Mouse (Mus musculus) forebrain, embryonic 11.5 days (tissue): ENCODE results near the gene A730071L15Rik. TPM values are rescaled to one million over a fixed set of nuclear protein-coding genes. Genes with fewer than 3 reads are reported as not detected.

Experiments used
- ATAC-seq: fragments of 200-750 bp; cut with Nextera tagmentation; replicated peaks from 2 replicates; pipeline ENCODE4 v1.8.0; 2017; ENCODE audit warnings: moderate TSS enrichment; ENCODE audit not compliant: low FRiP score
- DNase-seq: peaks from one replicate; pipeline ENCODE4 v3.0.0-alpha.2; 2017; ENCODE audit warnings: low spot score
- H3K27ac ChIP-seq: fragments of 300-500 bp; sonication (generic); 2 replicates; pipeline ENCODE4 v1.5.1; 2014; ENCODE audit warnings: low read depth, low read length
- H3K27me3 ChIP-seq: fragments of 300-500 bp; sonication (generic); 2 replicates; pipeline ENCODE4 v1.6.1; 2014; ENCODE audit warnings: mild to moderate bottlenecking, low read length, mixed read lengths; ENCODE audit not compliant: control insufficient read depth, insufficient read depth
- H3K36me3 ChIP-seq: fragments of 300-500 bp; sonication (generic); 2 replicates; pipeline ENCODE4 v1.6.1; 2014; ENCODE audit warnings: mild to moderate bottlenecking, low read length, moderate library complexity, mixed read lengths; ENCODE audit not compliant: control insufficient read depth, insufficient read depth
- H3K4me1 ChIP-seq: fragments of 300-500 bp; sonication (generic); replicated peaks from 2 replicates; pipeline ENCODE4 v1.6.1; 2014; ENCODE audit warnings: low read length, mixed read lengths; ENCODE audit not compliant: control insufficient read depth, insufficient read depth
- H3K4me2 ChIP-seq: fragments of 300-500 bp; sonication (generic); 2 replicates; pipeline ENCODE4 v1.6.1; 2014; ENCODE audit warnings: low read depth, mild to moderate bottlenecking, low read length, moderate library complexity, mixed read lengths; ENCODE audit not compliant: severe bottlenecking
- H3K4me3 ChIP-seq: fragments of 300-500 bp; sonication (generic); 2 replicates; pipeline ENCODE4 v1.5.1; 2014; ENCODE audit warnings: low read depth, low read length
- H3K9ac ChIP-seq: fragments of 300-500 bp; sonication (generic); 2 replicates; pipeline ENCODE4 v1.6.1; 2014; ENCODE audit warnings: low read length
- H3K9me3 ChIP-seq: fragments of 300-500 bp; sonication (generic); 2 replicates; pipeline ENCODE4 v1.6.1; 2016; ENCODE audit warnings: low read length, mixed read lengths; ENCODE audit not compliant: control insufficient read depth
- WGBS: fragments of 180-500 bp; shearing (Covaris S2); extraction: QIAGEN DNeasy Blood & Tissue Kit; methylation state at CpG from one replicate; pipeline ENCODE4 v1.1.7; 2014; 5-methylcytosine and 5-hydroxymethylcytosine counted together
- polyA plus RNA-seq: library from polyadenylated mRNA; unstranded; fragments of >200 nt; fragmentation: Nextera tagmentation; extraction: Ambion mirVana; gene quantifications from 2 replicates; pipeline ENCODE4 v1.2.1, GENCODE M21; 2014

The A730071L15Rik gene
- polyA plus RNA-seq, 1 experiment from 2014 or later, result 0.72 TPM

GRCm38 (mm10) chr11:6177781-6178420, 21.9 kb upstream of the A730071L15Rik start:
- Histone ChIP-seq H3K27ac (no peak overlapping the region), H3K9ac (no peak overlapping the region), H3K4me2 (no peak overlapping the region), H3K9me3 (no peaks in the 10 kb centered on the region), H3K36me3 (no peaks in the 10 kb centered on the region), H3K27me3 (no peaks in the 10 kb centered on the region), H3K4me1 (peaks cover 9% of the 10 kb centered on the region), H3K4me3 (no peak overlapping the region)
- ATAC-seq (no peak), DNase-seq (no peak)
- 61% methylated on average over 8 of the region's 8 CpGs for WGBS

- no peak for DNase-seq
- Histone ChIP-seq H3K4me3 (no peak overlapping the region), H3K4me2 (no peak overlapping the region), H3K9ac (no peak overlapping the region), H3K27me3 (no peaks in the 10 kb centered on the region), H3K9me3 (no peaks in the 10 kb centered on the region), H3K4me1 (peaks cover 9% of the 10 kb centered on the region), H3K36me3 (no peaks in the 10 kb centered on the region), H3K27ac (no peak overlapping the region)
- no peak for ATAC-seq
- 12% methylated on average over 2 of the region's 2 CpGs for WGBS
Measured at GRCm38 (mm10) chr11:6178673-6179166, 21.1 kb upstream of the A730071L15Rik start.

- no peak for DNase-seq
- H3K4me1 ChIP-seq, result peaks cover 9% of the 10 kb centered on the region
- no peak overlapping the region for H3K4me2 ChIP-seq
- no peak overlapping the region for H3K9ac ChIP-seq
- H3K4me3 ChIP-seq, result no peak overlapping the region
- no peak overlapping the region for H3K27ac ChIP-seq
- H3K27me3 ChIP-seq, result no peaks in the 10 kb centered on the region
- 17% methylated on average over 8 of the region's 8 CpGs for WGBS
- H3K36me3 ChIP-seq, result no peaks in the 10 kb centered on the region
- H3K9me3 ChIP-seq, result no peaks in the 10 kb centered on the region
- ATAC-seq, result no peak
Measured at GRCm38 (mm10) chr11:6179194-6179593, 20.6 kb upstream of the A730071L15Rik start.

- no peak for ATAC-seq
Measured at GRCm38 (mm10) chr11:6180811-6181399, 18.9 kb upstream of the A730071L15Rik start.

GRCm38 (mm10) chr11:6183246-6183645, 16.6 kb upstream of the A730071L15Rik start:
- H3K36me3 ChIP-seq, result no peaks in the 10 kb centered on the region
- H3K9me3 ChIP-seq, result no peaks in the 10 kb centered on the region
- H3K27ac ChIP-seq, result no peak overlapping the region
- ATAC-seq (no peak), DNase-seq (no peak)
- H3K27me3 ChIP-seq, result no peaks in the 10 kb centered on the region
- no peak overlapping the region for H3K4me3 ChIP-seq
- no peak overlapping the region for H3K9ac ChIP-seq
- 80% methylated on average over 2 of the region's 2 CpGs for WGBS
- no peak overlapping the region for H3K4me2 ChIP-seq
- peaks cover 4% of the 10 kb centered on the region for H3K4me1 ChIP-seq

More at GRCm38 (mm10) chr11:6180811-6181399, 18.9 kb upstream of the A730071L15Rik start:
- no peak overlapping the region for H3K27ac ChIP-seq
- peaks cover 9% of the 10 kb centered on the region for H3K4me1 ChIP-seq
- no peak overlapping the region for H3K9ac ChIP-seq
- DNase-seq, result no peak
- H3K9me3 ChIP-seq, result no peaks in the 10 kb centered on the region
- WGBS, result 55% methylated on average over 6 of the region's 6 CpGs
- no peak overlapping the region for H3K4me2 ChIP-seq
- no peaks in the 10 kb centered on the region for H3K27me3 ChIP-seq
- no peaks in the 10 kb centered on the region for H3K36me3 ChIP-seq
- no peak overlapping the region for H3K4me3 ChIP-seq

- H3K4me2 ChIP-seq, result no peak overlapping the region
- H3K4me3 ChIP-seq, result no peak overlapping the region
- no peaks in the 10 kb centered on the region for H3K4me1 ChIP-seq
- no peaks in the 10 kb centered on the region for H3K27me3 ChIP-seq
- H3K9ac ChIP-seq, result no peak overlapping the region
- no peaks in the 10 kb centered on the region; the same call in 1 of the 2 replicates for H3K36me3 ChIP-seq
- H3K9me3 ChIP-seq, result no peaks in the 10 kb centered on the region
- no peak overlapping the region for H3K27ac ChIP-seq
- no peak for ATAC-seq
- no peak for DNase-seq
- WGBS, result 81% methylated on average over 11 of the region's 11 CpGs
Measured at GRCm38 (mm10) chr11:6184202-6184935, 15.5 kb upstream of the A730071L15Rik start.

GRCm38 (mm10) chr11:6187399-6187798, 12.4 kb upstream of the A730071L15Rik start:
- H3K9me3 ChIP-seq, result no peaks in the 10 kb centered on the region
- no peaks in the 10 kb centered on the region for H3K27me3 ChIP-seq
- DNase-seq (no peak), ATAC-seq (no peak)
- H3K4me1 ChIP-seq, result no peaks in the 10 kb centered on the region
- no peak overlapping the region for H3K4me3 ChIP-seq
- 85% methylated on average over 3 of the region's 3 CpGs for WGBS
- no peak overlapping the region for H3K4me2 ChIP-seq
- no peak overlapping the region for H3K9ac ChIP-seq
- no peaks in the 10 kb centered on the region; the same call in 1 of the 2 replicates for H3K36me3 ChIP-seq
- no peak overlapping the region for H3K27ac ChIP-seq

- no peak overlapping the region for H3K4me2 ChIP-seq
- WGBS, result 15% methylated on average over 2 of the region's 2 CpGs
- ATAC-seq, result peak; percentile 46; the same call in 1 of the 2 replicates
- no peaks in the 10 kb centered on the region for H3K27me3 ChIP-seq
- no peak overlapping the region for H3K4me3 ChIP-seq
- no peak overlapping the region for H3K27ac ChIP-seq
- peak; percentile 87 for DNase-seq
- H3K9ac ChIP-seq, result no peak overlapping the region
- H3K9me3 ChIP-seq, result no peaks in the 10 kb centered on the region
- no peaks in the 10 kb centered on the region; the same call in 1 of the 2 replicates for H3K36me3 ChIP-seq
- H3K4me1 ChIP-seq, result no peaks in the 10 kb centered on the region
Measured at GRCm38 (mm10) chr11:6187878-6188277, 12.0 kb upstream of the A730071L15Rik start.
